Mouse (Mus musculus) left cerebral cortex, adult 2 months (tissue): ENCODE data around the gene Tenm2. TPM values are rescaled to one million over a fixed set of nuclear protein-coding genes. Genes with fewer than 3 reads are reported as not detected.
A peak's percentile ranks its signal among the peaks of the same experiment; 100 is the strongest.

Experiments
- DNase-seq, 2 experiments: peaks; one replicate each; pipeline ENCODE4 v3.0.0; 2021 to 2022; ENCODE audit warnings: low spot score in 2 of 2, mixed read lengths in 1 of 2; ENCODE audit errors: extremely low spot score in 1 of 2
- H3K27ac ChIP-seq: fragments of 200-600 bp; 2 replicates; pipeline ENCODE4 v1.8.1; 2022
- H3K4me3 ChIP-seq: fragments of 200-600 bp; 2 replicates; pipeline ENCODE4 v1.8.1; 2022
- CTCF ChIP-seq: fragments of 200-600 bp; IDR thresholded peaks from 2 replicates; pipeline ENCODE4 v1.8.1; 2022; ENCODE audit warnings: antibody characterized with exemption, mild to moderate bottlenecking, moderate library complexity
- intact Hi-C: fragments of 180-260 bp; cut with DNase I; formaldehyde crosslinking; loops from one replicate; pipeline ENCODE4 v1.15.1; 2025
- total RNA-seq, 2 experiments: library from RNA; stranded (reverse); gene quantifications; 2 replicates each; pipeline ENCODE4 v1.2.3; 2021

Tenm2 gene
- total RNA-seq, 2 experiments from 2014 or later, result 98.0 to 98.5 TPM

- H3K4me3 ChIP-seq, result no peak overlapping the region
- intact Hi-C loops, result no loop called here
- no peak for TF ChIP-seq CTCF
- no peak for DNase-seq
- H3K27ac ChIP-seq, result no peak overlapping the region
These were observed 873.2 kb downstream of the Tenm2 start for GRCm38 (mm10) chr11:36362514-36362913.

- intact Hi-C loops, result no loop called here
- DNase-seq, result no peak
- no peak for TF ChIP-seq CTCF
- Histone ChIP-seq H3K4me3 (no peak overlapping the region), H3K27ac (no peak overlapping the region)
These were observed 882.5 kb downstream of the Tenm2 start for GRCm38 (mm10) chr11:36353252-36353651.

GRCm38 (mm10) chr11:36351752-36352151 lies 884.0 kb downstream of the Tenm2 start:
- intact Hi-C loops, result no loop called here
- DNase-seq, result peak in 1 of 2 experiments; percentile 26
- TF ChIP-seq CTCF, result no peak
- Histone ChIP-seq H3K27ac (no peak overlapping the region), H3K4me3 (no peak overlapping the region)

GRCm38 (mm10) chr11:36351341-36351740 lies 884.4 kb downstream of the Tenm2 start:
- intact Hi-C loops, result no loop called here
- Histone ChIP-seq H3K4me3 (no peak overlapping the region), H3K27ac (no peak overlapping the region)
- no peak for TF ChIP-seq CTCF
- DNase-seq, result no peak

DNA sequence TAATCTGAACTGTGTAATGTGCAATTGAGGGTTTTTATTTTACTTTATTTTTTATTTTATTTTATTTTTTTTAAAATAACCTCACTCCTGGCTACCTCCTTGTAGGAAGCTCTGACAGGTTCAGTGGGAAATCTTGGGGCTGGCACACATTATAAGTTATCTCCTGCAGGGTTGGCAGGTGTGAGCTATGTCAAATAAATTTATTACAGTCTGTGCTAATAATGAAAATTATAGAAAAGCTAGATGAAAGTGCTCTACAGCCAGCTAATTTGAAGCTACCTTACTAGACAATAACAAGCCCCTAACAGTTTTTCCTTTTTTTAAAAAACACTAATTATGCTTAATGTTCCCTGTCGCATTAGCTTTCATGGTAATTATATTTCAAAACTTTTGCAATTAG lies 885.5 kb downstream of the Tenm2 start:
- intact Hi-C loops, result no loop called here
- TF ChIP-seq CTCF, result no peak
- DNase-seq, result no peak
- no peak overlapping the region for H3K4me3 ChIP-seq
- no peak overlapping the region for H3K27ac ChIP-seq

DNA sequence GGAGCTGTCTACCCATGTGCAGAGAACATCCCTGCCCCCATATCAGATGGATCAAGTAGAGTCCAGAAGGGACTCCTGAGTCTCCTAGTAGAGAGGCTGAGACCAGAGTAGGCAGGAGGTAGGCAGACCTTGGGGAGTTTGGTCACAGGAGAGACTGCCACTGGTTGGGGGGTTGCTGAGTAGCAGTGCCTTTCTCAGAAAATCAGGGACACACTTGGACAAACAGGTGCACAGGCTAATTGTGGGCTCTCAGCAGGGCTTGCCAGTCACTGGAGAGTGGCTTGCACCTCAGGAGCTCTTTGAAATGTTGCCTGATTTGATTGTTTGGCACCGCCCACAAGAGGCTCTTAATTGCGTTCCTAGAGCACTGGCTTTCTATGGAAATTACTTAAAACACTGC lies 885.9 kb downstream of the Tenm2 start:
- no peak for DNase-seq
- intact Hi-C loops, result no loop called here
- no peak overlapping the region for H3K27ac ChIP-seq
- no peak overlapping the region for H3K4me3 ChIP-seq
- no peak for TF ChIP-seq CTCF

DNA sequence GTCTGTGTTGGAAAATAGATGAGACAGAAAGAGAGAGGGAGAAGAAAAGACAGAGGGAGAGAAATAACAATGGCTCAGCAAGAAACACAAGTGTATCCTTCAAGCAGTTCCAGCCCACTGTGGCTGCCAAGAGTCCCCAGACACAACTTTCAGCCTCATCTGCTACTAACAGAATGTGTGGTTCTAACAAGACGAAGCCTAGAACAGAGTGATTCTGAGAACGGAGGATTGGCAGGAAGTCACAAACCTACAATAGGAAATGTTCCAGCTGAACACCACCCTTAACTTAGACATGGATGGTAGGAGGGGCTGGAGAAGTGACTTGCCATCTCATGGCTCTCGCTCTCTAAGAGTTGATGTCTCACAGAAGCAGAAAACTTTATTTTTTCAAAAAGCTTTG lies 894.0 kb downstream of the Tenm2 start:
- no peak for DNase-seq
- Histone ChIP-seq H3K4me3 (no peak overlapping the region), H3K27ac (no peak overlapping the region)
- intact Hi-C loops, result no loop called here
- no peak for TF ChIP-seq CTCF

DNA sequence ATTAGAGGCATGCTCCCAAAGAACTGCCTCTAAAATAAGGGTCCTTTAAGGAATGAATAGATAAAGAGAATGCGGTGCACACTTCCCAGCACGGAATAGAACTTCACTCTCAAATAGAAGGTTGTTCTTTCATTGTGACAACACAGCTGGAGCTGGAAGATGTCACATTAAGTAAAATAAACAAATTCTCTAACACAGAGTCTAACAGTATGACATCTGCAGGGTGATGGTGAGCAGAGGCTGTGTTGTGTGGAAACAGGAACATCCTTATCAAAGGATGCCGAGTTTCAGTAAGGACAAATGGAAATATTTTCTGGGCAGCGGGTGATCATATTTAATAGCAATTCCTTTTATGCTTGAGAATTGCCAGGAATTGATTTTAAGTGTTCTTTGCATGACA lies 897.3 kb downstream of the Tenm2 start:
- Histone ChIP-seq H3K27ac (no peak overlapping the region), H3K4me3 (no peak overlapping the region)
- intact Hi-C loops, result loop anchor here (10.0 kb wide), 1 partner anchor 146 kb away; no protein-coding TSS in a partner anchor
- DNase-seq, result no peak
- no peak for TF ChIP-seq CTCF

GRCm38 (mm10) chr11:36337063-36337462 lies 898.7 kb downstream of the Tenm2 start:
- no peak overlapping the region for H3K4me3 ChIP-seq
- DNase-seq, result no peak
- intact Hi-C loops, result loop anchor here (10.0 kb wide), 1 partner anchor 148 kb away; no protein-coding TSS in a partner anchor
- H3K27ac ChIP-seq, result no peak overlapping the region
- TF ChIP-seq CTCF, result no peak

GRCm38 (mm10) chr11:36335147-36335546 lies 900.6 kb downstream of the Tenm2 start:
- no peak overlapping the region for H3K4me3 ChIP-seq
- intact Hi-C loops, result loop anchor here (10.0 kb wide), 1 partner anchor 150 kb away; no protein-coding TSS in a partner anchor
- TF ChIP-seq CTCF, result no peak
- no peak for DNase-seq
- no peak overlapping the region for H3K27ac ChIP-seq

DNA sequence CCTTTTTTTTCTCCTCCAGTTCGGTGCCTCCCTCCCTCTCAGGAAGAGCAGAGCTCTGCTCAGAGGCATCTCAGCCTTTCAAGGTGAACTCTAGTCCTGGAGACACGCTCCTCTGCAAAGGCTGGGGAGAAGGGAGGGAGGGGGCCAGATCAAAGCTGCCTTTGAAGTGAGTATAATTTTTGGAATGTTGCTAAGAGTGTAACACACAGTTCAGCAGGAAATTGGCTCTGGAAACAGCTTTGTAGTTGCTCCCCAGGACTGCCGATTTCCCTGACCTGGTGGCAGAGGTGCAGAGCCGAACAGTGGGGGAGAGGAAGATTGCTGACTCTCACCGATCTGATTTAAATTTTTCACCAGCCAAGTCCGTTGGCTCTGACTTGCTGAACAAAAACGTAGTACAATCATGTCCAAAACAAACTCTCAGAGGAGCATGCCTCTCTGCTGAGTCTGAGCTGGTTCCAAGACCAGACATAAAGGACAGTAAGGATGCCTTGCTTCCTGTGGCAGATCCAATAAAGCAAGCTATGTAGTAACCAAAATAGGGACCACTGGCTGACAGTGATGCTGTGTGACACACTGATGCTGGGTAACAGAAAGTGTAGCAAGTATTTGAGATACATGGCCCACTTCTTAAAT lies 901.5 kb downstream of the Tenm2 start:
- TF ChIP-seq CTCF, result no peak
- DNase-seq, result no peak
- no peak overlapping the region for H3K4me3 ChIP-seq
- intact Hi-C loops, result loop anchor here (10.0 kb wide), 1 partner anchor 151 kb away; no protein-coding TSS in a partner anchor
- no peak overlapping the region for H3K27ac ChIP-seq

GRCm38 (mm10) chr11:36332222-36332621 lies 903.5 kb downstream of the Tenm2 start:
- no peak overlapping the region for H3K4me3 ChIP-seq
- TF ChIP-seq CTCF, result no peak
- DNase-seq, result no peak
- H3K27ac ChIP-seq, result no peak overlapping the region
- intact Hi-C loops, result loop anchor here (10.0 kb wide), 1 partner anchor 153 kb away; no protein-coding TSS in a partner anchor
